Mouse (Mus musculus): ENCODE measurements around the gene Lrrc1. TPM values are rescaled to one million over a fixed set of nuclear protein-coding genes. Genes with fewer than 3 reads are reported as not detected.

Gene Lrrc1
- total and polyA plus RNA-seq, 3 experiments: 13.3 to 21.5 (median 13.8) TPM

DNA sequence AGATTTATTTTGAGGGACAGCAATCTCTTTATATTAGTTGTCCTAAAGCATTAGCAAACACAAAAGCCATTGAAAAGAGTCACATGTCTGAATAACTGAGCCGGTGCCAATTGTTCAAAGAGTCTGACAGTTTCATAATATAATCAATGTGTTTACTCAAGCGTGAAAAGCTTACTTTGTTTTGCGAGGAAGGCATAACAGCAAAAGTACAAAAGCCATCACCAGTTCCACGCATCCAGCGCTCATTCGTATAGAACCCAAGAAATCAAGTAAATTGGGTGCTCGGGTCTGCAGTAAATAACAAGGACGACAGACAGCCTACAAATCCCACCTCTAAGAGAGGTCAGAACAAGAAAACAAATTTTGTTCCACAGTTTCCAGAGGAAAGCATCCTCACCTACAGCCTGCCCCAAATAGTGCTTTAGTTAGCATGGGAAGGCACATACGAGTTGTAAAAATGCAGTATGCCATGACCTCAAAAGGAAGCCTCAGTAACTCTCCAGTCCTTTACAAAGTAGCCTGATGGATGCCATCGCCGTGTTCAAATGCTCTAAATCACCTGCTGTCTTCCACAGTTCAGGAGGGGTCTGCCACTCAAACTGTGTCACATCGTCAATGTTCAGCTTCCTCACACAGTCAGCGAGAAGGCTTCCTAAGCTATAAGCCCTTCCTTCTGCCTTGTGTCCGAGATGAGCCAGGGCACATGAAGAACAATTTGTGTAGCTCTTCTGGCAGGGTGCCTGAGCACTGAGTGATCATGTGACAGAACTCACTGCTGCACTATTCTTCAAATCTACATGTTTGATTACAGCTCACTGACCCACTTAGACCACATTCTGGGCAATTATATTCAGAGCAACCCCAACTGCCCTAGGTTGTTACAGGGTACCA, 41.9 kb downstream of the Lrrc1 start:
- intact Hi-C loops (cut with DNase I): no loop called here
- H3K27ac ChIP-seq: no peak overlapping the region; the same call in 1 of the 2 replicates
- TF ChIP-seq CTCF (IDR thresholded peaks at IDR 0.05) (no peak), POLR2A (IDR thresholded peaks at IDR 0.05; ENCODE audit: insufficient read depth, low read depth, low read length) (no peak), EP300 (IDR thresholded peaks at IDR 0.05; ENCODE audit: insufficient read depth, low read depth, low read length) (no peak)
- peak in 1 of 2 experiments; percentile 31 for DNase-seq
- no peaks in the 10 kb centered on the region; the same call in 1 of the 2 replicates for H3K4me1 ChIP-seq (ENCODE audit: control insufficient read depth, insufficient read depth, low read length)
- H3K79me2 ChIP-seq (replicated peaks; ENCODE audit: control insufficient read depth, insufficient read depth, low read length): 0 out of 2 replicates have a peak, but pooled peaks cover 2% of the 10 kb centered on the region
- WGBS: 69% methylated on average over 14 of the region's 14 CpGs
- H3K36me3 ChIP-seq (ENCODE audit: control insufficient read depth, insufficient read depth, low read length): no peaks in the 10 kb centered on the region
- no peaks in the 10 kb centered on the region for H3K27me3 ChIP-seq (ENCODE audit: control insufficient read depth, insufficient read depth, low read length)
- no peak overlapping the region for H3K9ac ChIP-seq (ENCODE audit: low read depth, low read length)
- H3K4me3 ChIP-seq: no peak overlapping the region

DNA sequence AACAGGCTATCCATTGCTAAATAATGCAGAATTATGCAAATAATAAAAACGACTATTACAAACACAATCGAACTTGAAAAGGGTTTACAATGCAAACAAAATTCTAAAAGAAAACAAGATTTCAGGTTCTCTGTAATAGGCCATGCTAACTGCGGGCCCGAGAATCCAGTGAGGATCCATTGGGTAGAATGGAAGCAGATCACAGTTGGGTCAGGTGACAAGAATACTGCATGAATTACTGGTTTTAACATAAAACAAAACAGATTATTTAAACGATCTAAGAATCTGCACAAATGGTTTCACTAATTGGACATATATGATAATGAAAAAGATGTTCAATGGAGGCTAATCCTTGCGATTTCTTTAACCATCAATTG, 42.5 kb downstream of the Lrrc1 start:
- Histone ChIP-seq H3K27ac (no peak overlapping the region), H3K79me2 (replicated peaks; ENCODE audit: control insufficient read depth, insufficient read depth, low read length) (0 out of 2 replicates have a peak, but pooled peaks cover 2% of the 10 kb centered on the region), H3K4me3 (no peak overlapping the region), H3K36me3 (ENCODE audit: control insufficient read depth, insufficient read depth, low read length) (no peaks in the 10 kb centered on the region; the same call in 1 of the 2 replicates), H3K27me3 (ENCODE audit: control insufficient read depth, insufficient read depth, low read length) (no peaks in the 10 kb centered on the region), H3K9ac (ENCODE audit: low read depth, low read length) (no peak overlapping the region), H3K4me1 (ENCODE audit: control insufficient read depth, insufficient read depth, low read length) (peaks cover 1% of the 10 kb centered on the region)
- TF ChIP-seq EP300 (IDR thresholded peaks at IDR 0.05; ENCODE audit: insufficient read depth, low read depth, low read length) (no peak), POLR2A (IDR thresholded peaks at IDR 0.05; ENCODE audit: insufficient read depth, low read depth, low read length) (no peak), CTCF (IDR thresholded peaks at IDR 0.05) (no peak)
- WGBS: 93% methylated on average over 6 of the region's 6 CpGs
- no peak for DNase-seq
- intact Hi-C loops (cut with DNase I): no loop called here

DNA sequence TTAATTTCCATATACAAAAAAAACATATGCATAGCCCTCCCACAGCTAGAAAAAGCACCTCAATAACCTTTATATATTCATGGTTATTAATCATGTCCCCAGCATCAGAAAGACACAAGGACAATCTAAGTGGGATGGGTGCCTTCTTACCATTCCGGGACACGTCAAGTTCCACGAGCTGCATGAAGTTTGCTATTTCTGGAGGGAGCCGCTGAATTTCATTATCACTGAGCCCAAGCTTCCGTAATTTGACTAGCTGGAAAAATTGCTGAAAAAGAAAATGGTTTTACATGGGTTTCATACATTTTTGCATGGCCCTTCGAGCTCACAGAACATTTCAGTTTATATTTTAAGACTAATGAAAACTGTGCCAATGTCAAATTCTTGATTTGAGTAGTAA, 45.6 kb downstream of the Lrrc1 start:
- Histone ChIP-seq H3K36me3 (ENCODE audit: control insufficient read depth, insufficient read depth, low read length) (no peaks in the 10 kb centered on the region; the same call in 1 of the 2 replicates), H3K27me3 (ENCODE audit: control insufficient read depth, insufficient read depth, low read length) (no peaks in the 10 kb centered on the region), H3K27ac (no peak overlapping the region), H3K4me3 (no peak overlapping the region), H3K4me1 (ENCODE audit: control insufficient read depth, insufficient read depth, low read length) (peaks cover 9% of the 10 kb centered on the region), H3K79me2 (replicated peaks; ENCODE audit: control insufficient read depth, insufficient read depth, low read length) (0 out of 2 replicates have a peak, but pooled peaks cover 4% of the 10 kb centered on the region), H3K9ac (ENCODE audit: low read depth, low read length) (no peak overlapping the region)
- no peak for TF ChIP-seq EP300 (IDR thresholded peaks at IDR 0.05; ENCODE audit: insufficient read depth, low read depth, low read length)
- no peak for TF ChIP-seq CTCF (IDR thresholded peaks at IDR 0.05)
- no peak for TF ChIP-seq POLR2A (IDR thresholded peaks at IDR 0.05; ENCODE audit: insufficient read depth, low read depth, low read length)
- 69% methylated on average over 6 of the region's 6 CpGs for WGBS
- intact Hi-C loops (cut with DNase I): no loop called here
- no peak for DNase-seq

DNA sequence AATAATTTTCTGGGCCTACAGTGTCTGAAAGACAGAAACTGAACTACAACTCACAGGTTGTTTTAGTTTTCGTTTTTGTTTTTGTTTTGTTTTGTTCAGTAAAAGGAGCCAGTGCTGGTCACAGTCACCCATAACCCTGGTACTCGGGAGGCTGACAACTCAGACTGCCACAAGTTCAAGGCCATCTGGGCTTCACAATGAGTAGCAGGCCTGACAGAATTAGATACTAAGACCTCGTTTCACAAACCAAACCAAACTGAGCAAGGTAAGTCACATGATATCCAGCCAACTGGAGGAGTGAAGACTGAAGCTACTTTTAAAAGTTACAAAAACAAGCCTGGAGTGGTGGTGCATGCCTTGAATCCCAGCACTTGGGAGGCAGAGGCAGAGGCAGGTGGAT, 46.3 kb downstream of the Lrrc1 start:
- TF ChIP-seq EP300 (IDR thresholded peaks at IDR 0.05; ENCODE audit: insufficient read depth, low read depth, low read length): no peak
- TF ChIP-seq CTCF (IDR thresholded peaks at IDR 0.05): no peak
- no peak for TF ChIP-seq POLR2A (IDR thresholded peaks at IDR 0.05; ENCODE audit: insufficient read depth, low read depth, low read length)
- Histone ChIP-seq H3K4me1 (ENCODE audit: control insufficient read depth, insufficient read depth, low read length) (peaks cover 9% of the 10 kb centered on the region), H3K27me3 (ENCODE audit: control insufficient read depth, insufficient read depth, low read length) (no peaks in the 10 kb centered on the region), H3K9ac (ENCODE audit: low read depth, low read length) (no peak overlapping the region), H3K79me2 (replicated peaks; ENCODE audit: control insufficient read depth, insufficient read depth, low read length) (0 out of 2 replicates have a peak, but pooled peaks cover 4% of the 10 kb centered on the region), H3K4me3 (no peak overlapping the region), H3K36me3 (ENCODE audit: control insufficient read depth, insufficient read depth, low read length) (no peaks in the 10 kb centered on the region; the same call in 1 of the 2 replicates), H3K27ac (no peak overlapping the region)
- DNase-seq: no peak
- 77% methylated on average over 3 of the region's 3 CpGs for WGBS
- intact Hi-C loops (cut with DNase I): no loop called here

DNA sequence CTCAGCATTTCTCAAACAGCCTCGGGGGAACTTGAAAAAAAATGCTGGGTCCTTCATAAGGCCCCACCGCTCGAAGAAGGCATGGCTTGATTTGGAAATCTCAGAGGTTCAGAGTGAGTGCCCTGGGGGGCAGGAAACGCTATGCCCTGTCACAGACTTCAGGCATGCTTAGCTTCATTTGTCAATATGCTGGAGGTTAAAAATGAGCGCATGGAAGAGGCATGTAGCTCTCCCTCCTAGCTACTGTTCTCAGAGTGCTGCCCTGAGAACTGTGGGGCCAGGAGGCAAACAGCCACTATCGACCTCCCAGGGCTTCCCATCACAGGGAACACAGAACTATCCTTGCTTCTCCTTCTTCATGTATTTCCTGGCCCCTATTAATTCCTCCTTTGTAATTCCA, 47.5 kb downstream of the Lrrc1 start:
- H3K27ac ChIP-seq: peak overlapping the region; percentile 26
- 0 out of 2 replicates have a peak, but pooled peaks cover 4% of the 10 kb centered on the region for H3K79me2 ChIP-seq (replicated peaks; ENCODE audit: control insufficient read depth, insufficient read depth, low read length)
- no peak for TF ChIP-seq CTCF (IDR thresholded peaks at IDR 0.05)
- TF ChIP-seq POLR2A (IDR thresholded peaks at IDR 0.05; ENCODE audit: insufficient read depth, low read depth, low read length): no peak
- TF ChIP-seq EP300 (IDR thresholded peaks at IDR 0.05; ENCODE audit: insufficient read depth, low read depth, low read length): no peak
- H3K27me3 ChIP-seq (ENCODE audit: control insufficient read depth, insufficient read depth, low read length): no peaks in the 10 kb centered on the region
- H3K4me1 ChIP-seq (ENCODE audit: control insufficient read depth, insufficient read depth, low read length): peaks cover 9% of the 10 kb centered on the region
- DNase-seq: no peak
- 37% methylated on average over 6 of the region's 6 CpGs for WGBS
- no peak overlapping the region for H3K9ac ChIP-seq (ENCODE audit: low read depth, low read length)
- no peaks in the 10 kb centered on the region; the same call in 1 of the 2 replicates for H3K36me3 ChIP-seq (ENCODE audit: control insufficient read depth, insufficient read depth, low read length)
- no peak overlapping the region for H3K4me3 ChIP-seq
- intact Hi-C loops (cut with DNase I): no loop called here

Data from heart, adult 2 months (tissue).